Mouse (Mus musculus): ENCODE results near the gene Mgll. TPM values are rescaled to one million over a fixed set of nuclear protein-coding genes. Genes with fewer than 3 reads are reported as not detected.

Mgll gene
- total RNA-seq, 2 experiments from 2014 or later = 105 to 106 TPM

- DNase-seq (ENCODE audit: extremely low spot score in 1 of 2, low spot score in 2 of 2) = peak in 1 of 2 experiments; percentile 15
- intact Hi-C loops (cut with DNase I) = loop anchor here (5.0 kb wide), 1 partner anchor 85 kb away; no protein-coding TSS in a partner anchor
These were observed 87.7 kb downstream of the Mgll start for GRCm38 (mm10) chr6:88811880-88812400.

- intact Hi-C loops (cut with DNase I) = loop anchor here (5.0 kb wide), 1 partner anchor 86 kb away; no protein-coding TSS in a partner anchor
These were observed 88.7 kb downstream of the Mgll start for GRCm38 (mm10) chr6:88812886-88813285.

GRCm38 (mm10) chr6:88813832-88814231, 89.6 kb downstream of the Mgll start:
- DNase-seq (ENCODE audit: extremely low spot score in 1 of 2, low spot score in 2 of 2) = no peak
- intact Hi-C loops (cut with DNase I) = loop anchor here (5.0 kb wide), 1 partner anchor 87 kb away; no protein-coding TSS in a partner anchor

More at GRCm38 (mm10) chr6:88812886-88813285, 88.7 kb downstream of the Mgll start:
- no peak for DNase-seq (ENCODE audit: extremely low spot score in 1 of 2, low spot score in 2 of 2)

GRCm38 (mm10) chr6:88815036-88815435, 90.8 kb downstream of the Mgll start:
- no peak for DNase-seq (ENCODE audit: extremely low spot score in 1 of 2, low spot score in 2 of 2)
- intact Hi-C loops (cut with DNase I) = no loop called here

GRCm38 (mm10) chr6:88815489-88815888, 91.3 kb downstream of the Mgll start:
- intact Hi-C loops (cut with DNase I) = no loop called here
- DNase-seq (ENCODE audit: extremely low spot score in 1 of 2, low spot score in 2 of 2) = peak in 1 of 2 experiments; percentile 22

- DNase-seq (ENCODE audit: extremely low spot score in 1 of 2, low spot score in 2 of 2) = no peak
- intact Hi-C loops (cut with DNase I) = no loop called here
These were observed 92.7 kb downstream of the Mgll start for GRCm38 (mm10) chr6:88816913-88817312.

GRCm38 (mm10) chr6:88820853-88821252, 96.6 kb downstream of the Mgll start:
- DNase-seq (ENCODE audit: extremely low spot score in 1 of 2, low spot score in 2 of 2) = no peak
- intact Hi-C loops (cut with DNase I) = no loop called here

GRCm38 (mm10) chr6:88821294-88821693, 97.1 kb downstream of the Mgll start:
- no peak for DNase-seq (ENCODE audit: extremely low spot score in 1 of 2, low spot score in 2 of 2)
- intact Hi-C loops (cut with DNase I) = no loop called here

GRCm38 (mm10) chr6:88821901-88822300, 97.7 kb downstream of the Mgll start:
- intact Hi-C loops (cut with DNase I) = no loop called here
- no peak for DNase-seq (ENCODE audit: extremely low spot score in 1 of 2, low spot score in 2 of 2)

- no peak for DNase-seq (ENCODE audit: extremely low spot score in 1 of 2, low spot score in 2 of 2)
- intact Hi-C loops (cut with DNase I) = no loop called here
These were observed 100.0 kb downstream of the Mgll start for GRCm38 (mm10) chr6:88824183-88824582.

GRCm38 (mm10) chr6:88826088-88826487, 101.9 kb downstream of the Mgll start:
- intact Hi-C loops (cut with DNase I) = loop anchor here (5.0 kb wide), 3 partner anchors 104 to 269 kb away; partner anchors contain the start of gene Mgll
- no peak for DNase-seq (ENCODE audit: extremely low spot score in 1 of 2, low spot score in 2 of 2)

GRCm38 (mm10) chr6:88826545-88826944, 102.3 kb downstream of the Mgll start:
- peak; percentile 54 to 90 for DNase-seq (ENCODE audit: extremely low spot score in 1 of 2, low spot score in 2 of 2)
- intact Hi-C loops (cut with DNase I) = loop anchor here (5.0 kb wide), 3 partner anchors 104 to 269 kb away; partner anchors contain the start of gene Mgll

GRCm38 (mm10) chr6:88826965-88827364, 102.8 kb downstream of the Mgll start:
- no peak for DNase-seq (ENCODE audit: extremely low spot score in 1 of 2, low spot score in 2 of 2)
- intact Hi-C loops (cut with DNase I) = loop anchor here (5.0 kb wide), 3 partner anchors 105 to 270 kb away; partner anchors contain the start of gene Mgll

GRCm38 (mm10) chr6:88827395-88828205, 103.4 kb downstream of the Mgll start:
- intact Hi-C loops (cut with DNase I) = loop anchor here (5.0 kb wide), 3 partner anchors 105 to 270 kb away; partner anchors contain the start of gene Mgll
- DNase-seq (ENCODE audit: extremely low spot score in 1 of 2, low spot score in 2 of 2) = no peak

- DNase-seq (ENCODE audit: extremely low spot score in 1 of 2, low spot score in 2 of 2) = no peak
- intact Hi-C loops (cut with DNase I) = loop anchor here (5.0 kb wide), 3 partner anchors 106 to 271 kb away; partner anchors contain the start of gene Mgll
These were observed 104.2 kb downstream of the Mgll start for GRCm38 (mm10) chr6:88828206-88829009.

GRCm38 (mm10) chr6:88829579-88829978, 105.4 kb downstream of the Mgll start:
- no peak for DNase-seq (ENCODE audit: extremely low spot score in 1 of 2, low spot score in 2 of 2)
- intact Hi-C loops (cut with DNase I) = loop anchor here (5.0 kb wide), 3 partner anchors 107 to 272 kb away; partner anchors contain the start of gene Mgll

GRCm38 (mm10) chr6:88830112-88830702, 106.0 kb downstream of the Mgll start:
- no peak for DNase-seq (ENCODE audit: extremely low spot score in 1 of 2, low spot score in 2 of 2)
- intact Hi-C loops (cut with DNase I) = no loop called here

- intact Hi-C loops (cut with DNase I) = no loop called here
- peak in 1 of 2 experiments; percentile 77 for DNase-seq (ENCODE audit: extremely low spot score in 1 of 2, low spot score in 2 of 2)
These were observed 107.2 kb downstream of the Mgll start for GRCm38 (mm10) chr6:88831456-88831855.
